Mouse (Mus musculus): Measurements from ENCODE around the gene Plcb4.
A peak's percentile ranks its signal among the peaks of the same experiment; 100 is the strongest.

Gene Plcb4

GRCm38 (mm10) chr2:135761226-135761802 is 102.5 kb downstream of the Plcb4 start:
- DNase-seq (ENCODE audit: low spot score), result no peak

- peak; percentile 32 for DNase-seq (ENCODE audit: low spot score)
Measured at GRCm38 (mm10) chr2:135764706-135765105, 105.9 kb downstream of the Plcb4 start.

- DNase-seq (ENCODE audit: low spot score), result no peak
Measured at GRCm38 (mm10) chr2:135766471-135767063, 107.8 kb downstream of the Plcb4 start.

- no peak for DNase-seq (ENCODE audit: low spot score)
Measured at GRCm38 (mm10) chr2:135767535-135767934, 108.7 kb downstream of the Plcb4 start.

- DNase-seq (ENCODE audit: low spot score), result no peak
Measured at GRCm38 (mm10) chr2:135769701-135770100, 110.9 kb downstream of the Plcb4 start.

- DNase-seq (ENCODE audit: low spot score), result no peak
Measured at GRCm38 (mm10) chr2:135770226-135770625, 111.4 kb downstream of the Plcb4 start.

GRCm38 (mm10) chr2:135773194-135773972 is 114.6 kb downstream of the Plcb4 start:
- peak; percentile 34 for DNase-seq (ENCODE audit: low spot score)

- DNase-seq (ENCODE audit: low spot score), result no peak
Measured at GRCm38 (mm10) chr2:135775026-135775425, 116.2 kb downstream of the Plcb4 start.

- DNase-seq (ENCODE audit: low spot score), result no peak
Measured at GRCm38 (mm10) chr2:135776131-135776775, 117.4 kb downstream of the Plcb4 start.

GRCm38 (mm10) chr2:135781391-135781790 is 122.6 kb downstream of the Plcb4 start:
- no peak for DNase-seq (ENCODE audit: low spot score)

- DNase-seq (ENCODE audit: low spot score), result no peak
Measured at GRCm38 (mm10) chr2:135787415-135787814, 128.6 kb downstream of the Plcb4 start.

GRCm38 (mm10) chr2:135792907-135793306 is 134.1 kb downstream of the Plcb4 start:
- DNase-seq (ENCODE audit: low spot score), result no peak

- no peak for DNase-seq (ENCODE audit: low spot score)
Measured at GRCm38 (mm10) chr2:135796684-135797083, 137.9 kb downstream of the Plcb4 start.

- DNase-seq (ENCODE audit: low spot score), result peak; percentile 21
Measured at GRCm38 (mm10) chr2:135797677-135798546, 139.1 kb downstream of the Plcb4 start.

- DNase-seq (ENCODE audit: low spot score), result no peak
Measured at GRCm38 (mm10) chr2:135799149-135799770, 140.4 kb downstream of the Plcb4 start.

GRCm38 (mm10) chr2:135800385-135800784 is 141.6 kb downstream of the Plcb4 start:
- no peak for DNase-seq (ENCODE audit: low spot score)

- no peak for DNase-seq (ENCODE audit: low spot score)
Measured at GRCm38 (mm10) chr2:135802878-135803450, 144.2 kb downstream of the Plcb4 start.

- no peak for DNase-seq (ENCODE audit: low spot score)
Measured at GRCm38 (mm10) chr2:135805748-135806685, 147.2 kb downstream of the Plcb4 start.

GRCm38 (mm10) chr2:135808342-135808741 is 149.5 kb downstream of the Plcb4 start:
- DNase-seq (ENCODE audit: low spot score), result no peak

GRCm38 (mm10) chr2:135810841-135811240 is 152.0 kb downstream of the Plcb4 start:
- DNase-seq (ENCODE audit: low spot score), result no peak
